ENCODE assay signal across 16 mouse cellular contexts in the genomic region with DNA sequence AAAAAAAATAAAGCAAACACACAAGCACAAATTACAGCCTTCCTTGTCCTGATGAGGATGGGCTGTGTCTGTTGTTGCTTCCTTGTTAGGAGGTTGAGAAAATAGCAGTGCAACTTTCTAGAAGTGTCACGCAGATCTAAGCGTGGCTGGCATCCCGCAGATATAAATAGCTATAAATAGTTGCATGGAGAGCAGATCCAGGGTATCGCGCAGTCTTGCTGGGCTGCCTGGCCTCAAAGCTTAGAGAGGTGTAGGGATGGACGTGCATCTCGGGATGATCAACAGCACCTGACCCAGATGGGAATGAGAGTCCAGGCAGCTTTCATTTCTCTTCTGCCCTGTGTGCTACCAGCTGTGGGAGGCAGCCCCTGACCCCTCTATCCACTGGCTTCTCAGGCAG.
DNase-seq lines count a peak whose midpoint lies in the region; ATAC-seq lines count a peak whose summit lies in the region.
"Had no signal": no experiment of that assay in that cellular context is flagged by ENCODE, and none has a peak within 500 bp of the region (broad histone marks: within the 10 kb centered on the region; RNA-seq: fewer than 3 reads in every experiment).

No protein-coding gene starts in this region.

- H3K4me3 ChIP-seq in heart, embryonic 12.5 days: no peak overlapping the region
- no peak overlapping the region for H3K4me3 ChIP-seq in hindbrain, embryonic 16.5 days (ENCODE audit: low read length)
- H3K4me3 ChIP-seq: embryonic facial prominence, embryonic 10.5 days; heart, adult 2 months had no signal

- H3K36me3 ChIP-seq in heart, embryonic 12.5 days: no peaks in the 10 kb centered on the region
- H3K36me3 ChIP-seq in hindbrain, embryonic 16.5 days (ENCODE audit: control insufficient read depth, insufficient read depth, low read length): no peaks in the 10 kb centered on the region
- H3K36me3 ChIP-seq: embryonic facial prominence, embryonic 10.5 days had no signal

- no peak overlapping the region for H3K27ac ChIP-seq in heart, embryonic 12.5 days (ENCODE audit: poor library complexity, severe bottlenecking)
- H3K27ac ChIP-seq in hindbrain, embryonic 16.5 days (ENCODE audit: low read depth, low read length): no peak overlapping the region
- H3K27ac ChIP-seq: embryonic facial prominence, embryonic 10.5 days; heart, adult 2 months had no signal

- 0 out of 2 replicates have a peak overlapping the region, but pooled peaks have one; percentile 19 for H3K4me2 ChIP-seq in heart, embryonic 12.5 days
- H3K4me2 ChIP-seq in hindbrain, embryonic 16.5 days (ENCODE audit: low read length): no peak overlapping the region
- H3K4me2 ChIP-seq: liver, embryonic 11.5 days; lung, embryonic 14.5 days had no signal

- 40% methylated on average over 7 of the region's 7 CpGs for WGBS in heart, embryonic 12.5 days
- WGBS in hindbrain, embryonic 16.5 days: 59% methylated on average over 7 of the region's 7 CpGs

- no peak overlapping the region for H3K9ac ChIP-seq in heart, embryonic 12.5 days
- H3K9ac ChIP-seq in hindbrain, embryonic 16.5 days (ENCODE audit: low read depth, low read length): no peak overlapping the region
- H3K9ac ChIP-seq: lung, embryonic 14.5 days had no signal

- intact Hi-C loops in heart, postnatal 25 days (cut with DNase I): no loop called here

- DNase-seq in heart, postnatal 25 days (ENCODE audit: low spot score): no peak
- peak; percentile 2 for DNase-seq in retina, postnatal 1 day
- no peak for DNase-seq in retina, embryonic 14.5 days (ENCODE audit: low spot score)
- DNase-seq in layer of hippocampus, adult 9-10 months (ENCODE audit: low spot score): no peak
- DNase-seq in kidney, adult 9 months: no peak
- no peak for DNase-seq in urinary bladder, postnatal 14 days (ENCODE audit: low spot score)
- DNase-seq: adrenal gland, postnatal 25 days; cerebellum, postnatal 25 days; heart, adult 2 months; kidney, adult 2 months; kidney, postnatal 36 days; lung, embryonic 14.5 days had no signal

- no peaks in the 10 kb centered on the region for H3K9me3 ChIP-seq in heart, embryonic 12.5 days (replicated peaks)
- no peaks in the 10 kb centered on the region for H3K9me3 ChIP-seq in hindbrain, embryonic 16.5 days (ENCODE audit: control insufficient read depth, low read length)
- H3K9me3 ChIP-seq: embryonic facial prominence, embryonic 10.5 days had no signal

- no peaks in the 10 kb centered on the region for H3K27me3 ChIP-seq in heart, embryonic 12.5 days (replicated peaks)
- no peaks in the 10 kb centered on the region for H3K27me3 ChIP-seq in hindbrain, embryonic 16.5 days (replicated peaks; ENCODE audit: control insufficient read depth, insufficient read depth, low read length)

- 0 out of 2 replicates have a peak, but pooled peaks cover 7% of the 10 kb centered on the region for H3K4me1 ChIP-seq in heart, embryonic 12.5 days (replicated peaks)
- peaks cover 7% of the 10 kb centered on the region for H3K4me1 ChIP-seq in hindbrain, embryonic 16.5 days (ENCODE audit: control insufficient read depth, insufficient read depth, low read depth, low read length)

- ATAC-seq in heart, embryonic 12.5 days (ENCODE audit: insufficient number of reproducible peaks, low FRiP score): no peak
- peak; percentile 37; the same call in 1 of the 2 replicates for ATAC-seq in hindbrain, embryonic 16.5 days
